Mouse (Mus musculus): Measurements from ENCODE around the gene Miga1. TPM values are rescaled to one million over a fixed set of nuclear protein-coding genes. Genes with fewer than 3 reads are reported as not detected.
"Not testable (repeated sequence)": the region's sequence is repeated elsewhere in the genome, so short reads cannot be mapped to it uniquely, and the experiment has no call there.

Gene Miga1
- polyA plus RNA-seq, 1 experiment from 2014 or later = 16.4 TPM

DNA sequence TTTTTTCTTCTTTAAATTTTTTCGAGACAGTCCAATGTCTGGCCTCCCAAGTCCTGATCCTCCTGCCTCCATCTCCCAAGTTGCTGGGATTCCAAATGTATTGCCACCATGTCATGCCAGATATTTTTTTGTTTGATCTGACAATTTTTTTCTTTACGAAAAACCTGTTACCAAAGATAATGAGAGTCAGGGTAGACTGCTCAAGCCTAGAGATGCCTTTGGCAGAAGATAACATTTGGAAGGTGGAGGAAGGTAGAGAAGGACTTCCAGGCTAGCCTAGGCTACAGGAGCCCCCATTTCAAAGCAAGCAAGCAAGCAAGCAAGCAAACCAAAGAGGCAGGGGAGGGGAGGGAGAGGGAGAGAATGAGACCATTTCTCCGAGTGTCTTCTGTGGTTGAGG is 7.0 kb upstream of the Miga1 start:
- 56% methylated on average over 3 of the region's 3 CpGs for WGBS
- Histone ChIP-seq H3K4me3 (peak overlapping the region; percentile 77), H3K27ac (peak overlapping the region; percentile 91), H3K9me3 (no peaks in the 10 kb centered on the region), H3K36me3 (peaks cover 10% of the 10 kb centered on the region), H3K27me3 (ENCODE audit: insufficient read depth, poor library complexity, severe bottlenecking) (0 out of 2 replicates have a peak, but pooled peaks cover 5% of the 10 kb centered on the region), H3K4me1 (replicated peaks) (peaks cover 32% of the 10 kb centered on the region)
- DNase-seq (ENCODE audit: low spot score) = no peak

GRCm38 (mm10) chr3:152346633-152347141 is 6.5 kb upstream of the Miga1 start:
- Histone ChIP-seq H3K27ac (peak overlapping the region; percentile 91), H3K4me3 (peak overlapping the region; percentile 77), H3K4me1 (replicated peaks) (peaks cover 32% of the 10 kb centered on the region), H3K36me3 (peaks cover 10% of the 10 kb centered on the region), H3K27me3 (ENCODE audit: insufficient read depth, poor library complexity, severe bottlenecking) (0 out of 2 replicates have a peak, but pooled peaks cover 5% of the 10 kb centered on the region), H3K9me3 (no peaks in the 10 kb centered on the region)
- DNase-seq (ENCODE audit: low spot score) = no peak
- WGBS = under 1% methylated on average over 54 of the region's 54 CpGs

- Histone ChIP-seq H3K27ac (peak within 1 kb of the TSS; percentile 91), H3K4me1 (replicated peaks) (peaks cover 27% of the 10 kb centered on the region), H3K9me3 (no peaks in the 10 kb centered on the region), H3K27me3 (ENCODE audit: insufficient read depth, poor library complexity, severe bottlenecking) (0 out of 2 replicates have a peak, but pooled peaks cover 5% of the 10 kb centered on the region), H3K4me3 (peak within 1 kb of the TSS; percentile 77), H3K36me3 (peaks cover 10% of the 10 kb centered on the region)
- 5% methylated on average over 44 of the region's 44 CpGs for WGBS
- peak; percentile 91 for DNase-seq (ENCODE audit: low spot score)
Measured at GRCm38 (mm10) chr3:152345732-152346632, 5.8 kb upstream of the Miga1 start, which contains the start of gene Usp33. Gene Usp33, plus strand, starts transcription at chr3:152346478.

DNA sequence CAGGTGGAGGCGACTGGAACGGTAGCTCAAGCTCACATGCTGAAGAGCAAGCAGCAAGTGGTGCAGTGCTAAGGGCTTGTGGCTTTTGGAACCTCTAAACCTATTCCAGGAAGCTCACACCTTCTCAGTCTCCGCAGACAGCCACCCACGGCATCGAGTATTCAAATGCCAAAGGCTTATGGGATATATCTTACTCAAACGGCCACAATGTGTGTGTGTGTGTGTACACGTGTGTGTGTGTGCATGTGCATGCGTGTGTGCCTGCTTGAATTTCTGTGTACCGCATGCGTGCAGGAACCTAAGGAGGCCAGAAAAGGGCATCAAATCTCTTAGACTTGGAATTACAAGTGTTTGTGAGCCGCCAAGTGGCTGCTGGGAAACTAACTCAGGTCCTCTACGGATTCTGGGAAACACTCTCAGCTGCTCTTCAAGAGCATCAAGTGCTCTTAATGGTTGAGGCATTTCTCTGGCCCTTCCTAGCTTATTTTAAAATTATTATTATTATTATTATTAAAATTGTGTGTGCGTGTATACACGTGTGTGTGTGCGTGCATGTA is 2.8 kb upstream of the Miga1 start:
- Histone ChIP-seq H3K36me3 (no peaks in the 10 kb centered on the region), H3K27ac (no peak overlapping the region), H3K9me3 (no peaks in the 10 kb centered on the region), H3K4me3 (no peak overlapping the region), H3K4me1 (replicated peaks) (peaks cover 21% of the 10 kb centered on the region), H3K27me3 (ENCODE audit: insufficient read depth, poor library complexity, severe bottlenecking) (0 out of 2 replicates have a peak, but pooled peaks cover 5% of the 10 kb centered on the region)
- 90% methylated on average over 15 of the region's 15 CpGs for WGBS
- DNase-seq (ENCODE audit: low spot score) = no peak

DNA sequence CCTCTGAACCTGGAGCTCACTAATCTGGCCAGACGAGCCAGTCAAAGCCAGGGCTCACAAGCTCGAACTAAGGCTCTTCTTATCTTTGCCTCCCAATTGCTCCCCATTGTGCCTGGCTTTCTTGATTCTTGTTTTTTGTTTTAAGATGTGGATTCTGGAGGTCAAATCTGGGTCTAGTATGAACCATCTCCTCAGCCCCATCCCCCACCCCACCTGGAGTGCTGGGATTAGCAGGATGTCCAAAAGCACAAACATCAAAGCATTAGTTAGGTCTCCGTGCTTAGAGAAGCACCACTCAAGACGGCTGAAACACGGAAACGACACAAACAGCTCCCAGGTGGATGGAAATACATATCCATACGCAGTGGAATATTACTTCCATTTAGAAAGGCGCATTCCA is 4.1 kb downstream of the Miga1 start:
- H3K4me3 ChIP-seq = no peak overlapping the region
- H3K27ac ChIP-seq = no peak overlapping the region
- no peaks in the 10 kb centered on the region for H3K9me3 ChIP-seq
- H3K4me1 ChIP-seq (replicated peaks) = peaks cover 9% of the 10 kb centered on the region
- WGBS = 88% methylated on average over 8 of the region's 8 CpGs
- DNase-seq (ENCODE audit: low spot score) = no peak
- no peaks in the 10 kb centered on the region for H3K27me3 ChIP-seq (ENCODE audit: insufficient read depth, poor library complexity, severe bottlenecking)
- peaks cover 60% of the 10 kb centered on the region for H3K36me3 ChIP-seq

- Histone ChIP-seq H3K27me3 (ENCODE audit: insufficient read depth, poor library complexity, severe bottlenecking) (no peaks in the 10 kb centered on the region), H3K27ac (no peak overlapping the region), H3K36me3 (peaks cover 60% of the 10 kb centered on the region), H3K4me3 (no peak overlapping the region), H3K9me3 (no peaks in the 10 kb centered on the region), H3K4me1 (replicated peaks) (no peaks in the 10 kb centered on the region)
- no peak for DNase-seq (ENCODE audit: low spot score)
- WGBS = 93% methylated on average over 10 of the region's 10 CpGs
Measured at GRCm38 (mm10) chr3:152333641-152334040, 6.6 kb downstream of the Miga1 start.

GRCm38 (mm10) chr3:152332545-152333300 is 7.5 kb downstream of the Miga1 start:
- Histone ChIP-seq H3K9me3 (no peaks in the 10 kb centered on the region), H3K4me1 (replicated peaks) (no peaks in the 10 kb centered on the region), H3K27ac (no peak overlapping the region), H3K4me3 (no peak overlapping the region), H3K36me3 (peaks cover 58% of the 10 kb centered on the region), H3K27me3 (ENCODE audit: insufficient read depth, poor library complexity, severe bottlenecking) (no peaks in the 10 kb centered on the region)
- WGBS = 90% methylated on average over 15 of the region's 15 CpGs
- no peak for DNase-seq (ENCODE audit: low spot score)

DNA sequence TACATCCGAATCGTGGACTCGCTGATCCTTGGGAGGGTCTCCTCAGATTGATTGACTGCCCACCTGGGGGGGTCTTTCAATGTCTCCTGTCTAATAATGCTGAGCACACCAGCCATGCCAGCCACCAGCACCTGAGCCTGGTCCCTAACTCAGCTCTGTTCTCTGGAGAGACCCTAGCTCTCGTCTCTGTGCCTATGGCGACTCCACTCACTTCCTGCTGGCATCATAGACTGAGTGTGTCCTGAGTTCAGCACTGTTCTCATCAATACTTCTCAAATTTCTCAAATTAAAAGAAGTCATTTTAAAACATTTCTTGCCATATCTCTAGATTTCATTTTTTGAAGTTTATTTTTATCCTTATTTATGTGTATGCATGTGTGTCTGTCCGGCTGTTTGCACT is 8.1 kb downstream of the Miga1 start:
- H3K27me3 ChIP-seq (ENCODE audit: insufficient read depth, poor library complexity, severe bottlenecking) = no peaks in the 10 kb centered on the region
- no peaks in the 10 kb centered on the region for H3K4me1 ChIP-seq (replicated peaks)
- peaks cover 51% of the 10 kb centered on the region for H3K36me3 ChIP-seq
- no peak overlapping the region for H3K4me3 ChIP-seq
- no peak for DNase-seq (ENCODE audit: low spot score)
- no peaks in the 10 kb centered on the region for H3K9me3 ChIP-seq
- WGBS = 96% methylated on average over 6 of the region's 6 CpGs
- no peak overlapping the region for H3K27ac ChIP-seq

DNA sequence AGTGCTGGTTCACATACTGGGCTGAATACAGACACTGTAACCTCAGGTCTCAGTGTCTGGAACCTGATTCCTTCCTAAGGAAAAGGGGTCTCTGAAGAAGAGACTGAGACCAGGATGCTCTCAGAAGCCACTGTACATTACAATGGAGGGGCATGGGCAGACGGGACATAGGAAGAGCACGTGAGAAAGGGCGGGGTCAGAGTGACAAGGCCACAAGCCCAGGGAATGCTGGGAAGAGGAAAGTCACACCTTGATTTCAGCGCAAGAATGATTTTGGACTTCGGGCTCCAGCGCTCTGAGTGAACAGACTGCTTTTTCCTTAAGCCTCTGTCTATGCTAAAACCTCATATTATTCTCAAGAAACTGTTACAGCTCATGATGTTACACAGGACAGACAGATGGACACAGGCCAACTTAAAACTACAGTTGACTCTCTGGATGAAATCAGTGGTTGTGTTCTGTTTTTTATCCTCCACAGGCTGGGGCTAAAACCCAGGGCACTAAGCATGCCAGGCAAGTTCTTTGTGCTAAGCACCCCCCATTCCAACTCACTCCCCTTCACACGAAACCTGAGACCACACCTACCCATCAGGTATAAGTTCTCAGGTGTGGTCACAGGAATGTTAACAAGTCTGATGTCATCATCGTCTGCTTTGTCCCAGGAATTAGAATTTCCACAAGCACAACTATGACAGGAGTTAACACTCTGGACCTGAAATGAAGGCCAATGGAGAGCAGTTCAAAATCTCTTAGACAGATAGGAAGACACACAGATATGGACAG is 18.3 kb downstream of the Miga1 start:
- no peak overlapping the region for H3K4me3 ChIP-seq
- H3K27me3 ChIP-seq (ENCODE audit: insufficient read depth, poor library complexity, severe bottlenecking) = no peaks in the 10 kb centered on the region
- peaks cover 38% of the 10 kb centered on the region for H3K36me3 ChIP-seq
- WGBS = 94% methylated on average over 8 of the region's 8 CpGs
- H3K4me1 ChIP-seq (replicated peaks) = no peaks in the 10 kb centered on the region
- H3K9me3 ChIP-seq = no peaks in the 10 kb centered on the region
- DNase-seq (ENCODE audit: low spot score) = no peak
- H3K27ac ChIP-seq = no peak overlapping the region

DNA sequence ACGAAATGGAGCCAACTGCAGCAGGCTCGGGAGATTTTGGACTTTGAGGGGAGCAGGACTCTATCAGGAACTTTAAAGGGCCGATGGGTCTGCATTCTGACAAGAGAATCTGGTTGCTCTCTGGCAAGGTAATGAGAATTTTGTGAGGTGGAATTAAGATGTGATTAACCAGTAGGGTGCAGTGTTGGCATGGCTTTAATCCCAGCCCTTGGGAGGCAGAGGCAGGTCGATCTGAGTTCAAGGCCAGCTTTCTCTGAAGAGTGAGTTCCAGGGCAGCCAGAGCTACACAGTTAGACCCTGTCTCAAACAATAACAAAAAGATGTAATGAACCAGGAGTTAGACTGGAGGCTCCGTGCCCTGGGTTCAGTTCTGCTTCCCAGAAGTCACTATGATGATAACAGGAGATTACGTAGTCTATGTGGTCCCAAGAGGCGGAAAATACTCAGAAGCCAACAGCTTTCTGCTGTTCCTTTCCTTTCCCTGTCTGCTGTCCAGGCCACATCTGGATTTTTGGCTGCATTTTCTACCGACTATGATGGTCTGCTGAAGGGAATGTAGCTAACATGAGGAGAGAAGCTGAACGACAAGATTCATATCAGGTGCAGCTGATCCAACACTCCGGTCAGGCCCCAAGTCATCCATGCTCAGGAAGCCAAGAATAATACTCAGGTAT is 19.1 kb downstream of the Miga1 start:
- Histone ChIP-seq H3K9me3 (no peaks in the 10 kb centered on the region), H3K27ac (no peak overlapping the region), H3K27me3 (ENCODE audit: insufficient read depth, poor library complexity, severe bottlenecking) (no peaks in the 10 kb centered on the region), H3K36me3 (peaks cover 40% of the 10 kb centered on the region), H3K4me3 (no peak overlapping the region), H3K4me1 (replicated peaks) (no peaks in the 10 kb centered on the region)
- WGBS = 92% methylated on average over 10 of the region's 10 CpGs
- no peak for DNase-seq (ENCODE audit: low spot score)

GRCm38 (mm10) chr3:152316447-152317173 is 23.6 kb downstream of the Miga1 start:
- H3K4me1 ChIP-seq (replicated peaks); H3K9me3 ChIP-seq; H3K4me3 ChIP-seq; H3K27me3 ChIP-seq (ENCODE audit: insufficient read depth, poor library complexity, severe bottlenecking); DNase-seq (ENCODE audit: low spot score); H3K27ac ChIP-seq: not testable (repeated sequence)
- whole genome bisulfite sequencing = 89% methylated on average over 9 of the region's 9 CpGs
- peaks cover 41% of the 10 kb centered on the region for H3K36me3 ChIP-seq

Data from hindbrain, embryonic 10.5 days (tissue).